Mouse (Mus musculus) layer of hippocampus, adult 9-11 months (tissue): Measurements from ENCODE around the gene Gm20662.

Experiments used
- DNase-seq: peaks from one replicate; pipeline ENCODE4 v3.0.0; 2022

Gene Gm20662

GRCm38 (mm10) chr9:107975399-107976386 is 20.5 kb upstream of the Gm20662 start, which contains the start of gene Uba7:
TSS of gene Uba7 (plus strand) at chr9:107975505.
- DNase-seq, result no peak

- no peak for DNase-seq
These were observed 17.3 kb upstream of the Gm20662 start for GRCm38 (mm10) chr9:107978815-107979214.

- peak; percentile 85 for DNase-seq
These were observed 14.2 kb upstream of the Gm20662 start for GRCm38 (mm10) chr9:107981684-107982605.

GRCm38 (mm10) chr9:107982681-107983346 is 13.3 kb upstream of the Gm20662 start, which contains the start of gene Gm20661:
TSS of gene Gm20661 (plus strand) at chr9:107983058.
- DNase-seq, result peak; percentile 86

GRCm38 (mm10) chr9:107983421-107983890 is 12.7 kb upstream of the Gm20662 start:
- DNase-seq, result peak; percentile 89

GRCm38 (mm10) chr9:107984052-107984753 is 11.9 kb upstream of the Gm20662 start:
- DNase-seq, result no peak

GRCm38 (mm10) chr9:107984754-107985055 is 11.4 kb upstream of the Gm20662 start:
- no peak for DNase-seq

- DNase-seq, result peak; percentile 89
These were observed 10.7 kb upstream of the Gm20662 start, which contains the start of gene Inka1 for GRCm38 (mm10) chr9:107985131-107986119. TSS of gene Inka1 (minus strand) at chr9:107985879.

GRCm38 (mm10) chr9:107986376-107986775 is 9.8 kb upstream of the Gm20662 start:
- peak; percentile 77 for DNase-seq

GRCm38 (mm10) chr9:107987950-107988349 is 8.2 kb upstream of the Gm20662 start:
- DNase-seq, result no peak

GRCm38 (mm10) chr9:107992197-107992596 is 4.0 kb upstream of the Gm20662 start, which contains the start of gene Cdhr4:
TSS of gene Cdhr4 (plus strand) at chr9:107992497.
- no peak for DNase-seq

- DNase-seq, result no peak
These were observed 3.1 kb upstream of the Gm20662 start for GRCm38 (mm10) chr9:107993013-107993412.

- DNase-seq, result no peak
These were observed 1.7 kb upstream of the Gm20662 start for GRCm38 (mm10) chr9:107994464-107994863.

GRCm38 (mm10) chr9:107995513-107995912 is 636 bp upstream of the Gm20662 start:
- DNase-seq, result no peak

- DNase-seq, result peak; percentile 100
These were observed 6.0 kb downstream of the Gm20662 start, which contains the start of gene Ip6k1 for GRCm38 (mm10) chr9:108001922-108002770. TSS of gene Ip6k1 (plus strand) at chr9:108002501.

GRCm38 (mm10) chr9:108002778-108003530 is 6.8 kb downstream of the Gm20662 start:
- no peak for DNase-seq

GRCm38 (mm10) chr9:108003531-108003890 is 7.4 kb downstream of the Gm20662 start:
- no peak for DNase-seq

- no peak for DNase-seq
These were observed 11.9 kb downstream of the Gm20662 start for GRCm38 (mm10) chr9:108008041-108008440.

- no peak for DNase-seq
These were observed 14.2 kb downstream of the Gm20662 start for GRCm38 (mm10) chr9:108010385-108010784.
